Mouse (Mus musculus): ENCODE data around the gene Chd1. TPM values are rescaled to one million over a fixed set of nuclear protein-coding genes. Genes with fewer than 3 reads are reported as not detected.
A peak's percentile ranks its signal among the peaks of the same experiment; 100 is the strongest.
"Not testable (repeated sequence)": the region's sequence is repeated elsewhere in the genome, so short reads cannot be mapped to it uniquely, and the experiment has no call there.

Gene Chd1
- total RNA-seq, 2 experiments from 2014 or later: 44.4 to 85.8 TPM

DNA sequence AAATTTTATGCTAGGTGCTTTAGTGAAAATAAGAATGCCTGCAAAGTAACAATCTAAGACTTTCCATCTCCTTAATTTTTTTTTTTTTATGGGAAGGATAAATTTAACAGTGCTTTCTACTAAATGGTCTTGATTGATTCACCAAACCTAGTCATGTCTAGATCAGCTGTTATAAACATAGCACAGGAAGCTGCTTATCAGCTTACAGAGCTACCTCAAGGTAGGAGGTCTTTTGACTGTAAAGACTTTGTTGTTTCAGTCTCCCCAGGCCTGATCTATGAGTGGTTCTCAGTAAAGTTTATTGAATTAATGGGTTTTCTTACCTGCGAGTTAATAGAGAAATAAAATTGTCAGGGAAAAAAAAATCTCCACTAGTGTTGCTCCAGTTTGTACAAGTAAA, 18.5 kb downstream of the Chd1 start:
- peak; percentile 47; the same call in 1 of the 2 replicates for ATAC-seq (replicated peaks; ENCODE audit: low FRiP score, low TSS enrichment, poor library complexity, severe bottlenecking)

DNA sequence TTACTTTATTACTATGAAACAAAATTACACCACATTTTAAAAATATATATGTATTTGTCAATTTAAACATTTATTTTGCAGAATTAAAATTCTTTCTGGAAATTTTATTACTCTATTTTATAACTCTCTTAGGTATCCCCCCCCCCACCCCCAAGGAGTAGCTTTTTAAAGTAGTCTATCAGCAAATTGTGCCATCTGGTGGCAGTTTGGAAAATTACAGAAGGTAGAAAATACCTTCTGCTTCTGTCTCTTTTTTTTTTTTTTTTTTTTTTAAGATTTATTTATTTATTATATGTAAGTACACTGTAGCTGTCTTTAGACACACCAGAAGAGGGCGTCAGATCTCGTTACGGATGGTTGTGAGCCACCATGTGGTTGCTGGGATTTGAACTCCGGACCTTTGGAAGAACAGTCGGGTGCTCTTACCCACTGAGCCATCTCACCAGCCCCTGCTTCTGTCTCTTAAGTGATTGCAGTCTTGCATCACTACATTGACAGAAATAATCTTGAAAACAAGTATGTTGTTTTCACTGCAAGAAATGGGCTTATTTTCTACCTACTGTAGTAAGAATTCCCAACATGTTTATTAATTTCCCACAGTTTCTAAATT, 19.2 kb downstream of the Chd1 start:
- not testable (repeated sequence) for ATAC-seq (replicated peaks; ENCODE audit: low FRiP score, low TSS enrichment, poor library complexity, severe bottlenecking)

DNA sequence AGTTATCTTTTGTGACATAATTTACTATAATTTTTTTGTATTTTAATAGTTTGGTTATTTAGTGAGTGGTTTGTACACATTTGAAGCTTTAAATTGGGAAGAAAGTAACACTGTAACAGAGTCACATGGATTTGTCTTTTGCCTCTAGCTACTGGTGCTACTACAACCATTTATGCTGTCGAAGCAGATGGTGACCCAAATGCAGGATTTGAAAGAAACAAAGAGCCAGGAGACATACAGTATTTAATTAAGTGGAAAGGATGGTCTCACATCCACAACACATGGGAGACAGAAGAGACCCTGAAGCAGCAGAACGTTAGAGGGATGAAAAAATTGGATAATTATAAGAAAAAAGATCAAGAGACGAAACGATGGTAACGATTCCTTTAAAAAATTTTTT, 26.9 kb downstream of the Chd1 start:
- ATAC-seq (replicated peaks; ENCODE audit: low FRiP score, low TSS enrichment, poor library complexity, severe bottlenecking): no peak

DNA sequence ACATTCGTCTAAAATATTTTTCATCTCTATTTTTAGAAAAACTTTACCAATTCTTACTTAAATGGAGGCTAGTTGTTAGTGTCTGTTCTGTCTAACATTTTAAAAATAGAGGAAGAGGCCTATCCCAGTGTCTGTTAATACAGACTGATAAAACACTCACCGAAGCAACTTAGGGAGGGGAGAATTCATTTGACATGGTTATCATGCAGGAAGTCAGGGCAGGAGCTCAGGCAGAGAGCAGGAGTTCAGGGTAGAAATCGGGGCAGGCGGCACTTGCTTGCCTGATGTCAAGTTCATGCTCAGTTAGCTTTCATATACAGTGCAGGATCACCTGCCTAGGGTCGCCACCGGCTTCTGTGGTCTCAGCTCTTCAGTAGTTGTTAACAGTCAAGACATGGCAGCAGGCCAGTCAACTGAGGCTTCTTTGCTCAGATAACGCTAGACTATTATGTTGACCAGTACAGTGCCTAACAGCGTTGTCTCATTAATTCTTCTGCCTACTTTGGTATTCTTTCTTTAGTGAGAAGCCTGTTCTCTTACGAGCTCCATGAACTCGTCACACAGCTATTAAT, 32.7 kb downstream of the Chd1 start:
- ATAC-seq (replicated peaks; ENCODE audit: low FRiP score, low TSS enrichment, poor library complexity, severe bottlenecking): peak; percentile 93

DNA sequence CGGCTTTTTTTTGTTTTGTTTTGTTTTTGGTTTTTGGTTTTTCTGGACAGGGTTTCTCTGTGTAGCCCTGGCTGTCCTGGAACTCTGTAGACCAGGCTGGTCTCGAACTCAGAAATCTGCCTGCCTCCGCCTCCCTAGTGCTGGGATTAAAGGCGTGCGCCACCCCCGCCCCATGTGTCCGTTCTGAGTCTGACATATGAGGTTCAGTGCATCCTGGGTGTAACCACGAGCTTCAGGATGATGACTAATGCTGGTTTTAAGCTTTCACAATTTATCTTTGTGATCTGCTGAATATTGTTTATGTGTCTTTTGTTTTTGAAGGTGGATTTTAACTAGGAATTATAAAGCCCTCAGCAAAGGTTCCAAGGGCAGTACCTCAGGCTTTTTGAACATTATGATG, 37.1 kb downstream of the Chd1 start:
- no peak for ATAC-seq (replicated peaks; ENCODE audit: low FRiP score, low TSS enrichment, poor library complexity, severe bottlenecking)

DNA sequence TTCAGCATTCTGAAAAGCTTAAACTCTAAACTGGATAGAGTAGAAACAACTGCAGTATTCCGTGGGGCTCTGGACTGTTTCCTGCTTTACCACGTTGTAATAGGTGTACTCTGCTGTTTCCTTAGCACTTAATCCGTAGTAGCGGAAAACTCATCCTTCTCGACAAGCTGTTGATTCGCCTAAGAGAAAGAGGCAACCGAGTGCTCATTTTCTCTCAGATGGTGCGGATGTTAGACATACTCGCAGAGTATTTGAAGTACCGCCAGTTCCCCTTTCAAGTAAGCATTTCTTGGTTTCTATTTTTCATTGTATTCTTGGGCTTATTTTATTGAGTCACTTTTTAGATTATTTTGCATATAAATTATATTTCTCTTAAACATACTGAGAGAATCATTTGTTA, 38.2 kb downstream of the Chd1 start:
- no peak for ATAC-seq (replicated peaks; ENCODE audit: low FRiP score, low TSS enrichment, poor library complexity, severe bottlenecking)

DNA sequence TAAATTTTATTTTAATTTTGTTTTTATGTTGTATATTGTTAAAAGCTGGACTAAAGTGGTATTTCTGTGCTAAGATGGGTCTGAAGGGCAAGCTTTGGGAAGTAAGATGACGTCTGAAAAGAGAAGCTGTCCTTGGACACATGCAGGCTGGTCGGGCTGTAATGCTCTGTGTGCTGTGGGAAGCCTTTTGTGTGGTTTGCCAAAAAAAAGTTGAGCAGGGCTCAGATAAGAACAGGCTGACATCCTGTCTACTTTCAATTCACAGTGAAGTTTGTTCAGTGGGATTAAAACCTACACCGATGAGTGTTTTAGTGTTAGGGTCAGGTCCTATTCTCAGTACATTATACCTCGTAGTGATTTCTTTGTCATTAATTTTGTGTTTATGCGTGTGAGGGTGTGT, 38.6 kb downstream of the Chd1 start:
- peak; percentile 73 for ATAC-seq (replicated peaks; ENCODE audit: low FRiP score, low TSS enrichment, poor library complexity, severe bottlenecking)

DNA sequence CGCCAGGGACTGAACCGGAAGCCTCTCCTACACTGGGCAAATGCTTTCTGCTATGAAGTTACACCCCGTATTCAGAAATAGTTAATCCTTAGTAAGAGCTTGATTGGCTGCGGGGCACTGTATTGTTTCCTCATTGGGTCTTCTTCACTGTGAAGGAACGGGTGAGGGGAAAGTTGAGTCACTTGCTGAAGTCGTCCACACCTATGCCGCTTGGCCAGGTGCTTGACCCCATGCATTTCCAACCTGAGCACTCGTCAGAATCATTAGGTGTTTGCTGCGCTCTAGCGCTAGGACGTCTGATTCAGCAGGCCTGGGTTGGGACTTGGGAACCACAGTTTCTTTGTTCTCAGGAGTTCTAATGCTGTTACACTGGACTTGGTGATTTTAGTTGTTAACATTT, 41.9 kb downstream of the Chd1 start:
- ATAC-seq (replicated peaks; ENCODE audit: low FRiP score, low TSS enrichment, poor library complexity, severe bottlenecking): no peak

DNA sequence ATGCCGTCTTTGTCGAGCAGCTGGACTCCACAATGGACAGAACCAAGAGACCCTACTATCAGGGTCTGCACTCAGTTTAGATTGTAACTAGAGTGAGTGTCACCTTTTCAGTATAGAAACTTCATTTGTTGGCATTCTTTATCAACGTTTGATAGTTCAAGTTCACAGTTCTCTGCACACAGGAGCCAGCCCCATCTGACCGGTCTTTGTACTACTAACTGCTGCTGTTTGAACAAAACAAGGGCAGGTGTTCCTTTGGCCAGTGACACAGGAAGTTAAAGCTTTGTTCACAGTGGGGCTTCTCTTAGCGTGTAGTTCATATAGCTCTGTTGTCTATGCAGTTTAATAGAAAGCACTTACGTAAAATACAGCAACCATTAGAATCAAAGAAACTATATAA, 43.3 kb downstream of the Chd1 start:
- ATAC-seq (replicated peaks; ENCODE audit: low FRiP score, low TSS enrichment, poor library complexity, severe bottlenecking): no peak

DNA sequence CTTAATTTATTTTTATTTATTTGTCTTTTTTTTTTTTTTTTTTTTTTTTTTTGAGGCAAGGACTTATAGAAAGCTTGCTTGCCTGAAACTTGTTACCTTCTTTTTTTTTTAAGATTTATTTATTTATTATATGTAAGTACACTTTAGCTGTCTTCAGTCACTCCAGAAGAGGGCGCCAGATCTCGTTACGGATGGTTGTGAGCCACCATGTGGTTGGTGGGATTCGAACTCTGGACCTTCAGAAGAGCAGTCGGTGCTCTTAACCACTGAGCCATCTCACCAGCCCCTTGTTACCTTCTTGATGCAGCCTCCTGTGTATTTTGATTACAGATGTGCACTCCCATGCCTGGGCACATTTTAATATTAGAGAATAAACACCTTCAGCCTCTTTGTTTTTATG, 46.5 kb downstream of the Chd1 start:
- not testable (repeated sequence) for ATAC-seq (replicated peaks; ENCODE audit: low FRiP score, low TSS enrichment, poor library complexity, severe bottlenecking)

DNA sequence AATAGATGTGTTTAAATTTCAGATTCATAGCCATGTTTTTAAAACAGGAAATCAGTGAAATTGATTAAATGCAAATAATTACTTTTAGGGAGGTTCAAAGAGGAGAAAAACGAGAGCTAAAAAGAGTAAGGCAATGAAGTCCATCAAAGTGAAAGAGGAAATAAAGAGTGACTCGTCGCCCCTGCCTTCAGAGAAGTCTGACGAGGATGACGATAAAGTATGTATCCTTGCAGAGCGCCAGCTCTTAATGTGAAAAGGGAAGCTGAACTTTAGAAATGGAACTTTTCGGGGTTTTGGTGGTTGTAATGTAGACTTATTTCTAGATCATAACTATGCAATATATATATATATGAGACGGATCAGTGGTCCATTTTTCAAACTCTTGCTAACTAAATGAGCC, 56.4 kb downstream of the Chd1 start:
- ATAC-seq (replicated peaks; ENCODE audit: low FRiP score, low TSS enrichment, poor library complexity, severe bottlenecking): no peak

DNA sequence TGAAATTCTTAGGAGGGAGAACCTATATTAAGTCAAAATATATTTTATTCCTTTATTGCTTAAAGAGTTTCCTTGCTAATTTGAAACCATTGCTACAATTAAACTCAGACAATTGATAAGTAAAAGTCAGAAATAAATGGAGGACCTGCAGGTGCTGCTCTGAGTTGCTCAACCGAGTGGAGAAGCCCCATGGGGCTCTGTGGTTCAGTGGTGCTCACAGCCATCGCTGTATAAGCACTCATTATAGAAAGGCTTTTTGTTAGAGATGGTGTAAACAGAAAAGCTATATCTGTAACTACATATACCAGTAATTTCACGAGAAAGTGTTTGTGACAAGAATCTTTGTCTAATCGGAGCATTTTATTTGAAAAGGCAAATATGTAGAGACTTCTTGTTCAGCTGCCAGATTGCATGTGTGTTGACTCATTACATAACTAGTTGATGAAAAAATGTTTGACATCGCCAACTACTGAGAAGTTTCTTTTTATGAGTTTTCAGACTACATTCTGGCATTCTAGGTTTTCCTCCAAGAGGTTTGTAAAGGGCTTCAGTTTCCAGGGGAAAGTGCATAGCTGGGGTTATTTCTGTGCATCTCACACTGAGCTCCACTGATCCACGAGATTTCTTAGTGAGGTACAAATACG, 64.4 kb downstream of the Chd1 start:
- no peak for ATAC-seq (replicated peaks; ENCODE audit: low FRiP score, low TSS enrichment, poor library complexity, severe bottlenecking)

DNA sequence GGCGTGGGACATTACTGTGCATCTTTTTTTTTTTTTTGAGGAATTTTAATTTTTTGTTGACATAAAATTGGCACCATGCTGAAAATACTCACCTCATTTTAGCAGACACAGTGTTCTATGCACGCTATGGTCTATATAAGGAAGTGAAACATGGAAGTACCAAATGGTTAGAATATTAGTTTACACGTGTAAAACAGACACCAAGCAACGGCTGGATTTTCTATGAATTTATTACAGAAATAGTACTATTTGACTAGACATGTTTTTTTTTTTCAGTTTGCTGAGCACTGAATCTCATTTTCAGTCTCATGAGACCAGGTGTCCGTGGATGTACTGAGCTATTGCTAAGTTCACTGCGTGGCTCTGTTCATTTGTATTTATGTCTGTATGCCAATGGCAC, 69.2 kb downstream of the Chd1 start:
- ATAC-seq (replicated peaks; ENCODE audit: low FRiP score, low TSS enrichment, poor library complexity, severe bottlenecking): no peak

DNA sequence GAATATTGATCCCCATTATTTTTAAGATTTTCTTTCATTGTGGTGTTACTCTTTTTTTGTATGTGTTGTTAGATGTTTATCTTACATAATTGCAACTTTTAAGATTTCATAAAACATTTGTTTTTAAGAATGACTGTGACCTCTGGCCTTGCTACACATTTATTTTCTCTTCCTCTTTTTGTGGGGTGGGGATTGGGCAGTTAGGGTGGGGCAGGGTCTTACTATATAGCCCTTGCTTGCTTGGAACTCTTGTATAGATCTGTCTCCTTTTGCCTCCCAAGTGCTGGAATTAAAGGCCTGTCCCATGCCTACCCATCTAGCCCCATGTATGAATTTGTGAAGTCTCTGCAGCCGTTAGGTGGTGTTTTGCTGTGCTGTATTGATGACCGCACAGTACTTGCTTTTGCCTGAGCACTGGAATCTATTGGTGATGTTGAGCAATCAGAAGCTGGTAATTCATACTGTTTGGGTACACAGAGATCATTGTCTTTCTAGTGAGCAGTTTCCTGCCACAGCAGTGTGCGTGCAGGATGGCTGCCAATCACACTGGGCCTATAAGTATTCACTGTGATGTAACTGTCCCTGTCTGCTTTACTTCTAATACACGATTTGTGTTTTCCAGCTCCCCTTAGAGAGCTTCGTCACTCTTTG, 69.9 kb downstream of the Chd1 start:
- ATAC-seq (replicated peaks; ENCODE audit: low FRiP score, low TSS enrichment, poor library complexity, severe bottlenecking): no peak

DNA sequence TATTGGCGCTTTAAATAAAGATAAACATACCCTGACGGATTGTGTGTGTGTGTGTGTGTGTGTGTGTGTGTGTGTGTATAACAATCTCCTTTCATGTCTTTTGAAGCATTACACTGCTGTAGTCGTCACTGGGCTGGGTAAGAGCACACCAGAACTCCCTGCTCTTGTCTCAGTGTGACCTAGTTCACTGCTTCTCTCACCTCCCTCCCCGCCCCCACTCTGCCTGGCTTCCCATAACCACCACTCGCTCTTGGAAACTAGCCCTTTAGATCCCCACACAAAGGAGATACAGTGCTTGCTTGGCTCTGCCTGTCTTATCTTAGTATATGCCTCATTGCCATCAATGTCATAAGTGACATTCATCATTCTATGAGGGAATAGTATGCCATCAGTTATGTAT, 71.6 kb downstream of the Chd1 start:
- 0 out of 2 replicates have a peak, but pooled peaks have one; percentile 30 for ATAC-seq (replicated peaks; ENCODE audit: low FRiP score, low TSS enrichment, poor library complexity, severe bottlenecking)

DNA sequence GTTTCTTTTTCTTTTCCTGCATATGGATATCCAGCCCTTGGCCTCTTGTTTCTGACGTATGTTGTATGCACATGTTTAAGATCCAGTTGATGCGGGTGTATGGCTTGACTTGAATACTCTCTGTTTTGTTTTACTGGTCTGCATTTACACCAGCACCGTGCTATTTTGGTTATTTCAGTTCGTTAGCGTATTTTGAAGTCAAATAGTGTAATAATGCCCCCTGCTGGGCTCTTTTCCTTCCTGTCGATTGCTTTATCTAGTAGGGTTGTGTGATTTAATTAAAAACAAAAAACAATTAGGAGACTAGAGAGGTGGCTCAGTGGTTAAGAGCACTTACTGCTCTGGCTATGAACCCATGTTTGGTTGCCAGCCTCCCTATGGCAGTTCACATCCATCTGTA, 73.2 kb downstream of the Chd1 start:
- ATAC-seq (replicated peaks; ENCODE audit: low FRiP score, low TSS enrichment, poor library complexity, severe bottlenecking): no peak

DNA sequence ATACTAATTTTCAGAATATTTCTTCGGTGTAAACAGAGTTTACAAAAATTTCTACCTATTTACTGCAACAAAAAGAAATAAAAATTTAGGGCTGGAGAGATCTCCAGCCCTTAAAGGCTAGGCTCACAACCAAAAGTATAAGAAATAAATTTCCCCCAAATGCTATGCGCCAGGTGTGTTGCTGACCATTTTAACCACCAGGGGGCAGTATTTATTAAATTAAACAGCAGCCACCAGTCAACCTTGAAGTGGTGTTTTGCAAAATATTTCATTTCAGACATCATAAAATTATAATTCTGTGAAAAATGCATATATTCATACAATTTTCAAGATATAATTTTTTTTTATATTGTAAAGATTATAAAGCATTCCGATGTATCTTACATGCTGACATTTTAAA, 82.3 kb downstream of the Chd1 start:
- ATAC-seq (replicated peaks; ENCODE audit: low FRiP score, low TSS enrichment, poor library complexity, severe bottlenecking): no peak

DNA sequence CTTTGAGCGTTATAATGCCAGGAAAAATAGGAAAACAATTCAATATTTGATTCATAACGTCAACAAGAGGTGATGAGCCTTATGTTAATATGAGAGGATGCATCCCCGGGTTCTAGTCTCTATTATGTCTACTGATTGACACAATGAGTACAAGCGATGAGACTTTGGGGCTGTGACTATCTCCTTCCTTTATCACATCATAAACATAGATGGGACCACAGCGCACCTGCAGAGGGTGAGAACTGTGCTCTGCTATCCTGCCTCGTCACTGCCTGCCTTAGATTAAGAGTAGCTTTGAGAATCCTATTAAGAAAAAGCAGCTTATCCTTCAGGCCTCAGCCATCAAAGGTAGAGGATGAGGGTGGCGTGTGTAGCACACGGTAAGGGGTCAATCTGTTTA, 85.9 kb downstream of the Chd1 start:
- ATAC-seq (replicated peaks; ENCODE audit: low FRiP score, low TSS enrichment, poor library complexity, severe bottlenecking): no peak

DNA sequence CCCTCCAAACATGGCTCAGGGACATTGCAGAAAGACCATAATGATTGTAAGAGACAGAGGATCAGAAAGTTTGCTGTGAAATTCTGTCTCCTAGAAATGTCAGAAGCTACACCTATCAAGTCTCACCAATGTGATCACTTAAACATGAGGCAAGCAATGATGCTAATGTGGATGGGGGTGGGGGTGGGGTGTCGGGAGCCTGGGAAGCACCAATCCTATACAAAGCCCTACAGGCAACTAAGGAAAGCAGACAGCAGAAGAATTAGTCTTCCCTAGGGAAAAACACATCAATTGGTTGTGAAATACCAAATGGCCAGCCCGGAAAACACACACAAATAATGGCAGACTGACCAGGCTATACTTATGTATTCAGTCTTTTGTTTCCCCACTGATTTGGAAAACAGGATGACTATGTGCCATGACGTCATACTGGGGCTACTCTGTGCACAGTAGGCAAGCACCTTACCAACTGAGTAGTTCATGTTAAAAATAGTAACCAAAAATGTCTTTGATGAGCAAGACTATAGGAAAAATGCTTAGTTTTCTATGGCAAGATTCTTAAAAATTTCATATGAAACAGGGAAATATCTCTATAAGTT, 94.5 kb downstream of the Chd1 start:
- ATAC-seq (replicated peaks; ENCODE audit: low FRiP score, low TSS enrichment, poor library complexity, severe bottlenecking): no peak

DNA sequence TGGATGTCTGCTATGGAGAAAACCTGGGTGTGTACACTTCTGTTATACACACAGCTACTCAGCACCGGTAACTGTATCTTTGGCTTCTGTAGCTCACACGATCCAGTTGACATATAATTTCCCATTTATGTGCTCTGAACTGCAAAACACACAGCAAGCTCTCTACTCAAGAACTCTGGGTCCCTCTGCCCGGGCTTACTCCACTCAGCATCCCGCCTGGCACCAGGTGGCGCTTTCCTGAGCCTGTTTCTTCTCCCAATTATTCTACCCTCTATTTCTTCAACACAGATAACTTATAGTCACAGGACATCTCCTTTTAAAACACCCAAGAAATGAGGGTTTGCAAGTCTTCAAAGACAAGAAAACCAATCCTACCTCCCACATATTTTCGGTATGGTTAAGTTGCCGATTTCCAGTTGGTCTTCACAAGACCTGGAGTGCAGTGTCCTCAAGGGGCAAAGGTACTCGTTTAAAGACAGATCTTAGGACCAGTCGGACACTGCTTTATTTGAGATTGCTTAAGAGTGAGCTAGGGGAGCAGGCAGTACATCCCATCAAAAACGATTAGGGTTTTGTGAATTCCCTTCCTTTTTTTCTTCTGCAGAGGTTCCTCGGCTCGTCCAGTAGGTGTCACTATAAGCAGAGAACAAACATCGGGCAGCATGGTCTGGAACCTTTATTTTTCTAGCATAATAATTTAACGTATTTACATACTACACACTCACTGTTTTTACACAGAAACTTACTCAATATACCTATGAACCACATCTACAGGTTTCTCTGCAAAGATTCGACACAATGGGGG, 99.4 kb downstream of the Chd1 start:
- ATAC-seq (replicated peaks; ENCODE audit: low FRiP score, low TSS enrichment, poor library complexity, severe bottlenecking): peak; percentile 81

All from megakaryocyte-erythroid progenitor cell, adult 5-6 weeks (primary cell).